Mouse (Mus musculus) embryonic facial prominence, embryonic 11.5 days (tissue): ENCODE results near the gene Kpna7. TPM values are rescaled to one million over a fixed set of nuclear protein-coding genes. Genes with fewer than 3 reads are reported as not detected.

Source experiments
- ATAC-seq: fragments of 200-750 bp; cut with Nextera tagmentation; replicated peaks from 2 replicates; pipeline ENCODE4 v1.8.0; 2017; ENCODE audit warnings: low read depth; ENCODE audit not compliant: insufficient number of reproducible peaks, low FRiP score, low TSS enrichment
- DNase-seq: peaks from one replicate; pipeline ENCODE4 v3.0.0-alpha.2; 2015; ENCODE audit warnings: low spot score
- H3K27ac ChIP-seq: fragments of 300-500 bp; sonication (generic); replicated peaks from 2 replicates; pipeline ENCODE4 v1.5.1; 2014; ENCODE audit warnings: mild to moderate bottlenecking, low read depth, low read length, control low read depth
- H3K27me3 ChIP-seq: fragments of 300-500 bp; sonication (generic); 2 replicates; pipeline ENCODE4 v1.6.1; 2014; ENCODE audit warnings: mild to moderate bottlenecking, low read length, moderate library complexity, mixed read lengths; ENCODE audit not compliant: control insufficient read depth, insufficient read depth
- H3K36me3 ChIP-seq: fragments of 300-500 bp; sonication (generic); replicated peaks from 2 replicates; pipeline ENCODE4 v1.6.1; 2014; ENCODE audit warnings: low read depth, mild to moderate bottlenecking, low read length, moderate library complexity, mixed read lengths; ENCODE audit not compliant: control insufficient read depth, insufficient read depth
- H3K4me1 ChIP-seq: fragments of 300-500 bp; sonication (generic); 2 replicates; pipeline ENCODE4 v1.6.1; 2014; ENCODE audit warnings: low read length, mixed read lengths; ENCODE audit not compliant: control insufficient read depth, insufficient read depth
- H3K4me2 ChIP-seq: fragments of 300-500 bp; sonication (generic); 2 replicates; pipeline ENCODE4 v1.6.1; 2014; ENCODE audit warnings: low read depth, mild to moderate bottlenecking, control low read depth, low read length, moderate library complexity
- H3K4me3 ChIP-seq: fragments of 300-500 bp; sonication (generic); 2 replicates; pipeline ENCODE4 v1.5.1; 2014; ENCODE audit warnings: low read depth, low read length, control low read depth
- H3K9ac ChIP-seq: fragments of 300-500 bp; sonication (generic); replicated peaks from 2 replicates; pipeline ENCODE4 v1.6.1; 2014; ENCODE audit warnings: mild to moderate bottlenecking, control low read depth, low read length
- H3K9me3 ChIP-seq: fragments of 300-500 bp; sonication (generic); replicated peaks from 2 replicates; pipeline ENCODE4 v1.6.1; 2016; ENCODE audit warnings: mild to moderate bottlenecking, low read length, inconsistent platforms, mixed read lengths; ENCODE audit not compliant: control insufficient read depth
- WGBS: fragments of 180-500 bp; shearing (Covaris S2); extraction: QIAGEN DNeasy Blood & Tissue Kit; methylation state at CpG from one replicate; pipeline ENCODE4 v1.1.7; 2014; 5-methylcytosine and 5-hydroxymethylcytosine counted together
- polyA plus RNA-seq: library from polyadenylated mRNA; unstranded; fragments of >200 nt; fragmentation: Nextera tagmentation; extraction: Ambion mirVana; gene quantifications from 2 replicates; pipeline ENCODE4 v1.2.1, GENCODE M21; 2014

The Kpna7 gene
- polyA plus RNA-seq, 1 experiment from 2014 or later: not detected

- no peaks in the 10 kb centered on the region for H3K4me1 ChIP-seq
- no peak overlapping the region for H3K9ac ChIP-seq
- no peaks in the 10 kb centered on the region for H3K9me3 ChIP-seq
- 81% methylated on average over 4 of the region's 4 CpGs for whole genome bisulfite sequencing
- no peak overlapping the region for H3K27ac ChIP-seq
- no peaks in the 10 kb centered on the region for H3K27me3 ChIP-seq
- H3K4me2 ChIP-seq: no peak overlapping the region
- no peak overlapping the region for H3K4me3 ChIP-seq
- H3K36me3 ChIP-seq: no peaks in the 10 kb centered on the region
- DNase-seq: peak; percentile 39
- no peak for ATAC-seq
These were observed 94.8 kb downstream of the Kpna7 start for GRCm38 (mm10) chr5:144989061-144989405.

GRCm38 (mm10) chr5:144988340-144989060 lies 95.3 kb downstream of the Kpna7 start:
- H3K9me3 ChIP-seq: no peaks in the 10 kb centered on the region
- ATAC-seq (no peak), DNase-seq (peak; percentile 69)
- no peak overlapping the region for H3K4me3 ChIP-seq
- H3K9ac ChIP-seq: no peak overlapping the region
- no peaks in the 10 kb centered on the region for H3K27me3 ChIP-seq
- H3K4me1 ChIP-seq: no peaks in the 10 kb centered on the region
- no peak overlapping the region for H3K27ac ChIP-seq
- no peaks in the 10 kb centered on the region for H3K36me3 ChIP-seq
- H3K4me2 ChIP-seq: no peak overlapping the region
- 55% methylated on average over 9 of the region's 9 CpGs for WGBS

GRCm38 (mm10) chr5:144987561-144987960 lies 96.3 kb downstream of the Kpna7 start:
- no peak overlapping the region for H3K4me3 ChIP-seq
- no peaks in the 10 kb centered on the region for H3K9me3 ChIP-seq
- no peaks in the 10 kb centered on the region for H3K27me3 ChIP-seq
- no peak overlapping the region for H3K9ac ChIP-seq
- H3K4me2 ChIP-seq: no peak overlapping the region
- H3K36me3 ChIP-seq: no peaks in the 10 kb centered on the region
- H3K4me1 ChIP-seq: no peaks in the 10 kb centered on the region
- ATAC-seq (no peak), DNase-seq (no peak)
- 93% methylated on average over 13 of the region's 13 CpGs for WGBS
- H3K27ac ChIP-seq: no peak overlapping the region

- DNase-seq (no peak), ATAC-seq (no peak)
- Histone ChIP-seq H3K4me2 (no peak overlapping the region), H3K4me1 (no peaks in the 10 kb centered on the region), H3K9me3 (no peaks in the 10 kb centered on the region), H3K27ac (no peak overlapping the region), H3K27me3 (no peaks in the 10 kb centered on the region), H3K9ac (no peak overlapping the region), H3K4me3 (no peak overlapping the region), H3K36me3 (no peaks in the 10 kb centered on the region)
- WGBS: 92% methylated on average over 5 of the region's 5 CpGs
These were observed 99.0 kb downstream of the Kpna7 start for GRCm38 (mm10) chr5:144984839-144985238.

- Histone ChIP-seq H3K4me3 (no peak overlapping the region), H3K4me2 (no peak overlapping the region), H3K9me3 (no peaks in the 10 kb centered on the region), H3K36me3 (no peaks in the 10 kb centered on the region), H3K9ac (no peak overlapping the region), H3K27me3 (no peaks in the 10 kb centered on the region), H3K27ac (no peak overlapping the region), H3K4me1 (no peaks in the 10 kb centered on the region)
- ATAC-seq (no peak), DNase-seq (no peak)
- WGBS: 94% methylated on average over 3 of the region's 3 CpGs
These were observed 100.6 kb downstream of the Kpna7 start for GRCm38 (mm10) chr5:144983227-144983626.

- no peak overlapping the region for H3K27ac ChIP-seq
- H3K9ac ChIP-seq: no peak overlapping the region
- H3K36me3 ChIP-seq: no peaks in the 10 kb centered on the region
- ATAC-seq (no peak), DNase-seq (no peak)
- 78% methylated on average over 6 of the region's 6 CpGs for WGBS
- H3K9me3 ChIP-seq: no peaks in the 10 kb centered on the region
- no peaks in the 10 kb centered on the region for H3K27me3 ChIP-seq
- no peak overlapping the region for H3K4me3 ChIP-seq
- no peak overlapping the region for H3K4me2 ChIP-seq
- no peaks in the 10 kb centered on the region for H3K4me1 ChIP-seq
These were observed 104.7 kb downstream of the Kpna7 start for GRCm38 (mm10) chr5:144979110-144979509.

GRCm38 (mm10) chr5:144978533-144979107 lies 105.2 kb downstream of the Kpna7 start:
- H3K9me3 ChIP-seq: no peaks in the 10 kb centered on the region
- 76% methylated on average over 10 of the region's 10 CpGs for WGBS

GRCm38 (mm10) chr5:144971266-144971665 lies 112.6 kb downstream of the Kpna7 start:
- Histone ChIP-seq H3K4me2 (no peak overlapping the region), H3K9ac (no peak overlapping the region)
- 88% methylated on average over 3 of the region's 3 CpGs for WGBS

More at GRCm38 (mm10) chr5:144978533-144979107, 105.2 kb downstream of the Kpna7 start:
- H3K27ac ChIP-seq: no peak overlapping the region
- H3K9ac ChIP-seq: no peak overlapping the region
- ATAC-seq (no peak), DNase-seq (no peak)
- no peaks in the 10 kb centered on the region for H3K36me3 ChIP-seq
- H3K27me3 ChIP-seq: no peaks in the 10 kb centered on the region
- H3K4me1 ChIP-seq: no peaks in the 10 kb centered on the region
- no peak overlapping the region for H3K4me3 ChIP-seq
- no peak overlapping the region for H3K4me2 ChIP-seq

More at GRCm38 (mm10) chr5:144971266-144971665, 112.6 kb downstream of the Kpna7 start:
- ATAC-seq: no peak
- no peak for DNase-seq
- no peak overlapping the region for H3K27ac ChIP-seq
- no peaks in the 10 kb centered on the region for H3K4me1 ChIP-seq
- H3K4me3 ChIP-seq: no peak overlapping the region
- no peaks in the 10 kb centered on the region for H3K9me3 ChIP-seq
- peaks cover 3% of the 10 kb centered on the region; the same call in 1 of the 2 replicates for H3K27me3 ChIP-seq
- H3K36me3 ChIP-seq: no peaks in the 10 kb centered on the region
